Mouse (Mus musculus) left cerebral cortex, adult 2 months (tissue): ENCODE data around the gene Zfyve26. TPM values are rescaled to one million over a fixed set of nuclear protein-coding genes. Genes with fewer than 3 reads are reported as not detected.
"Not testable (repeated sequence)": the region's sequence is repeated elsewhere in the genome, so short reads cannot be mapped to it uniquely, and the experiment has no call there.

Experiments
- DNase-seq, 2 experiments: peaks; one replicate each; pipeline ENCODE4 v3.0.0; 2021 to 2022; ENCODE audit warnings: low spot score in 2 of 2, mixed read lengths in 1 of 2; ENCODE audit errors: extremely low spot score in 1 of 2
- H3K27ac ChIP-seq: fragments of 200-600 bp; 2 replicates; pipeline ENCODE4 v1.8.1; 2022
- H3K4me3 ChIP-seq: fragments of 200-600 bp; 2 replicates; pipeline ENCODE4 v1.8.1; 2022
- CTCF ChIP-seq: fragments of 200-600 bp; IDR thresholded peaks from 2 replicates; pipeline ENCODE4 v1.8.1; 2022; ENCODE audit warnings: antibody characterized with exemption, mild to moderate bottlenecking, moderate library complexity
- intact Hi-C: fragments of 180-260 bp; cut with DNase I; formaldehyde crosslinking; loops from one replicate; pipeline ENCODE4 v1.15.1; 2025
- long read RNA-seq, 2 experiments: library from polyadenylated mRNA; stranded (forward); transcript quantifications; one replicate each; pipeline ENCODE4 v2.0.0; 2021; ENCODE audit warnings: borderline mapping rate in 2 of 2
- total RNA-seq, 2 experiments: library from RNA; stranded (reverse); gene quantifications; 2 replicates each; pipeline ENCODE4 v1.2.3; 2021

The Zfyve26 gene
- 10 to 100 TPM; 29.0 to 31.5 TPM for total RNA-seq
- long read RNA-seq, experiment 1, full-length matches to known transcripts, result 1 of 4 reads
- long read RNA-seq, experiment 1, partial matches to known transcripts, result 2 of 4 reads
- long read RNA-seq, experiment 1, other reads (novel, unspliced or antisense), result 1 of 4 reads
- long read RNA-seq, experiment 2, full-length matches to known transcripts, result 2 of 7 reads
- long read RNA-seq, experiment 2, partial matches to known transcripts, result 5 of 7 reads
- long read RNA-seq, experiment 2, other reads (novel, unspliced or antisense), result 0 of 7 reads

- H3K27ac ChIP-seq, result peak within 1 kb of the TSS; percentile 85
- peak; percentile 89 to 92 for DNase-seq
- intact Hi-C loops, result no loop called here
- peak; percentile 27 for TF ChIP-seq CTCF
- H3K4me3 ChIP-seq, result peak within 1 kb of the TSS; percentile 76
Observed at GRCm38 (mm10) chr12:79296126-79296816, at the start of gene Zfyve26. Zfyve26 (minus strand) TSS chr12:79296304.

GRCm38 (mm10) chr12:79341291-79341845, 45.3 kb upstream of the Zfyve26 start:
- DNase-seq, result no peak
- Histone ChIP-seq H3K27ac (no peak overlapping the region), H3K4me3 (no peak overlapping the region)
- no peak for TF ChIP-seq CTCF
- intact Hi-C loops, result no loop called here

DNA sequence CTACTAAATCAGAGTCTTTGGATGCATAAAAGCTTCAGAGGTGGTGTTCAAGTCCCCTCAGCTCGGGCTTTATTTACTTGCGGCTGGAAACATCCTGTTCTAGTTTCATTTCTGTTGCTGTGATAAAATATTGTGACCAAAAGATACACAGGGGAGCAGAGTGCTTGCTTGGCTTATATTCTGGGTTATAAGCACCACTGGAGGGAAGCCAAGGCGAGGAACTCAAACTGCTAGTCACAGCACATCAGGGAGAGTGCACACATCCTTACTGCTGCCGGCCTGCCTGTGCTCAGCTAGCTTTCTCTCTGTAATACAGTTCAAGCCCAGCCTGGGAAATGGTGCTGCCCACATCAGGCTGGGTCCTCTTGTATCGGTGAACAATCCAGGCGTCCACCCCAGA, 44.4 kb upstream of the Zfyve26 start:
- intact Hi-C loops, result no loop called here
- Histone ChIP-seq H3K27ac (no peak overlapping the region), H3K4me3 (no peak overlapping the region)
- TF ChIP-seq CTCF, result no peak
- no peak for DNase-seq

DNA sequence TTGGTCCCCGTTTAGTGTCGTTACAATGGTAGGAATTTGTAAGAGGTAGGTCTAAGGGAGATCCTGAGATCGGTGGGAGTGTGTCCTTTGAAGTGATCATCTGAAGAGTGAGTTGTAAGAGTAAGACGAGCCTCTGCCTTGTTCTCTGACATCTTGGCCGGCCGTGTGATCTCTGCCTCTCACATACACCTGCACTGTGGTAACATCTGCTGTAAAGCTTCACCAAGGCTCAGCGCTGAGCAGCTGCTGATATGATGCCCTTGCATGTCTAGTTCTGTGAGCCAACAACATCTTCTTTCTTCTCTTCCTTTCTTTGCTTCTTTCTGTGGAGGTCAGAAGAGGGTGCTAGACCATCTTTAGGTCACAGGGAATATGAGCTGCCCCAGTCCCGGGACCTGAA, 42.7 kb upstream of the Zfyve26 start:
- intact Hi-C loops, result no loop called here
- DNase-seq, result no peak
- Histone ChIP-seq H3K4me3 (no peak overlapping the region), H3K27ac (no peak overlapping the region)
- no peak for TF ChIP-seq CTCF

DNA sequence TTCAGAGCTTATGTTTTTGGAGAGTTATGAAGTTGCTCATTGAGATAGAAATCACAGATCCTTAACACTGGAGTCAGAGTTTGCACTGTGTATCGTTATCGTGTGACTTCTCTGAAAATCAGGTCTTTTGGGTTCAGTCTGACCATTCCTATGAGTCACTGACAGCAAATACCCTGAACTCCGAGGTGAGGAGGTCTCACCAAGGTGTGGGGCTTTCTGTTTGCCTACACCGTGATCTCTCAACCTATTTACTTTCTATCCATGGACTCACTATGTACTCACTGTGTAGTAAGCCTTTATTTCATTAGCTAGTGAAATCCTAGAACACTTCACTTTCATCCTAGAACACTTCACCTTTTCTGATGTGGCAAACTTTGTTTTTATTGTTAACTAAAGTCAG, 35.6 kb upstream of the Zfyve26 start:
- no peak for DNase-seq
- no peak for TF ChIP-seq CTCF
- intact Hi-C loops, result no loop called here
- H3K27ac ChIP-seq, result no peak overlapping the region
- no peak overlapping the region for H3K4me3 ChIP-seq

- no peak for TF ChIP-seq CTCF
- H3K27ac ChIP-seq, result no peak overlapping the region
- intact Hi-C loops, result no loop called here
- no peak overlapping the region for H3K4me3 ChIP-seq
- DNase-seq, result no peak
Observed at GRCm38 (mm10) chr12:79330571-79330970, 34.5 kb upstream of the Zfyve26 start.

DNA sequence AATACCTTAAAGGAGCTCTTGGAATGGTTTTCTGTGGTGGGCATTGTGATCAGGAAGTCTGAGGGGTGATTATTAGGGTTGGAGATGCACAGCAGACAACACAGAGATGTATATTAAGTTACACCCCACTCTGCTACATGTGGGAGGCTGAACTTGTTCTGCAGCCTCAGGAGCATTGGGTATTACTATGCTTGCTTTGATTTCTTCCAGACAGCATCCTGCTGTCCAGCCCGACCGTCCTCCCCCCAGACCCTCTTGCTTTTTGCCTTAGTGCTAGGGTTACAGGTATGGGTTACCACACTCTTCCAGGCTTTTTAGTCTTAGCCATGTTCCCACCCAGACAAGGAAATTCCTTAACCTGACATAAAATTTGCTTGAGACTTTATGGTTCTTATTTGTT, 31.8 kb upstream of the Zfyve26 start:
- no peak for DNase-seq
- H3K27ac ChIP-seq, result no peak overlapping the region
- no peak overlapping the region for H3K4me3 ChIP-seq
- no peak for TF ChIP-seq CTCF
- intact Hi-C loops, result no loop called here

DNA sequence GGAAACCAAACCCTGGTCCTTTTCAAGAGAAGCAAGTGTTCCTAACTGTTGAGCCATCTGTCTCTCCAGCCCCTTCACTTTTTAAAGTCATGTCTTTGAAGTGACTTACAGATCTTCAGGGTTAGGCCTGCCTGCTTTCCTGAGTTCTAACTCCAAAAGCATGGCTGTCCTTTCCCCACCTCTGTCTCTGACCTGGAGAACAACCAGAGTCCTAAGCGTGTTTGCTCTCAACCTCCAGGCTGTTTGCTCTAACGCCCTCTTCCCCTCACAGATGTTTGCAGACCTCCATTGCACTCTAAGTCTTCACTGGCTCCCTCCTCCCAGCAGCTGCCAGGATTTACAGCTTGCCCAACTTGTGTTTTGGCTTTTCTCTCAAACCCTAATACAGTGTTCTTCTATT, 30.6 kb upstream of the Zfyve26 start:
- intact Hi-C loops, result no loop called here
- H3K4me3 ChIP-seq, result no peak overlapping the region
- H3K27ac ChIP-seq, result no peak overlapping the region
- no peak for DNase-seq
- TF ChIP-seq CTCF, result no peak

- no peak for DNase-seq
- Histone ChIP-seq H3K4me3 (no peak overlapping the region), H3K27ac (no peak overlapping the region)
- no peak for TF ChIP-seq CTCF
- intact Hi-C loops, result no loop called here
Observed at GRCm38 (mm10) chr12:79326236-79326635, 30.1 kb upstream of the Zfyve26 start.

- H3K4me3 ChIP-seq, H3K27ac ChIP-seq, intact Hi-C loops, DNase-seq: not testable (repeated sequence)
- TF ChIP-seq CTCF, result peak; percentile 69
Observed at GRCm38 (mm10) chr12:79322539-79322938, 26.4 kb upstream of the Zfyve26 start.

DNA sequence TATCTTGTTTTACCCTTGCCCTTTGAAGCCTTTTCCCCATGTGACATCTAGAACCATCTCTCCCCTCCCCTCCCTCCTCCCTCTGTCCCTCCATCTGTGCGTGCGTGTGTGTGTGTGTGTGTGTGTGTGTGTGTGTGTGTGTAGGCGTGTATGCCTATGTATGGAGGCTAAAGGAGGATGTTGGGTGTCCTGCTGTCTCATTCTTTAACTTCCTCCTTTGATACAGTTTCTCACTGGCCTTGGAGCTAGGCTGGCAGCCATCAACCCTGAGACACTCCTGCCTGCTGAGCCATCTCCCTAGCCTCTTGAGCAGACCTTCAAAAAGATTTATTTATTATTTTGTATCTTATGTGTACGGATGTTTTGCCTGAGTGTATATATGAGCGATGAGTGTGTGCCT, 24.8 kb upstream of the Zfyve26 start:
- TF ChIP-seq CTCF, result no peak
- Histone ChIP-seq H3K4me3 (no peak overlapping the region), H3K27ac (no peak overlapping the region)
- DNase-seq, result no peak
- intact Hi-C loops, result no loop called here

GRCm38 (mm10) chr12:79317339-79317738, 21.2 kb upstream of the Zfyve26 start:
- intact Hi-C loops, result no loop called here
- TF ChIP-seq CTCF, result no peak
- H3K4me3 ChIP-seq, result no peak overlapping the region
- no peak overlapping the region for H3K27ac ChIP-seq
- DNase-seq, result no peak
